Mouse (Mus musculus) cortical plate, adult 2 months (tissue): ENCODE data around the gene Ehmt2.

Source experiments
- CTCF ChIP-seq: fragments of 200-500 bp; IDR thresholded peaks from 2 replicates; pipeline ENCODE4 v1.5.1; 2011; ENCODE audit warnings: mild to moderate bottlenecking, control low read depth, low read length; ENCODE audit not compliant: insufficient read depth; ENCODE audit errors: extremely low read depth
- POLR2A ChIP-seq: fragments of 200-500 bp; IDR thresholded peaks from 2 replicates; pipeline ENCODE4 v1.6.1; 2011; ENCODE audit warnings: mild to moderate bottlenecking, low read length, control low read depth; ENCODE audit not compliant: insufficient read depth; ENCODE audit errors: extremely low read depth

- TF ChIP-seq CTCF: no peak
- no peak for TF ChIP-seq POLR2A
These were observed 35.8 kb downstream of the Ehmt2 start for GRCm38 (mm10) chr17:34934031-34934430.
